Mouse (Mus musculus): Measurements from ENCODE around the gene Btbd3.

GRCm38 (mm10) chr2:138484871-138485270, 228.5 kb downstream of the Btbd3 start:
- TF ChIP-seq CTCF (IDR thresholded peaks at IDR 0.05; ENCODE audit: low read depth) (no peak), EP300 (IDR thresholded peaks at IDR 0.05; ENCODE audit: low read depth) (no peak)
